Mouse (Mus musculus) urinary bladder, postnatal 0 days (tissue): Measurements from ENCODE around the gene Krcc1. TPM values are rescaled to one million over a fixed set of nuclear protein-coding genes. Genes with fewer than 3 reads are reported as not detected.

ENCODE experiments used
- microRNA-seq: library from miRNA; unstranded; fragments of <30 nt; microRNA quantifications from one replicate; pipeline ENCODE4, GENCODE M21; 2016
- polyA plus RNA-seq: library from polyadenylated mRNA; unstranded; fragments of >200 nt; fragmentation: Nextera tagmentation; extraction: Ambion mirVana; gene quantifications from 2 replicates; pipeline ENCODE4 v1.2.1, GENCODE M21; 2015

Gene Krcc1
- 60.7 and 71.5 TPM in 2 replicates for polyA plus RNA-seq

DNA sequence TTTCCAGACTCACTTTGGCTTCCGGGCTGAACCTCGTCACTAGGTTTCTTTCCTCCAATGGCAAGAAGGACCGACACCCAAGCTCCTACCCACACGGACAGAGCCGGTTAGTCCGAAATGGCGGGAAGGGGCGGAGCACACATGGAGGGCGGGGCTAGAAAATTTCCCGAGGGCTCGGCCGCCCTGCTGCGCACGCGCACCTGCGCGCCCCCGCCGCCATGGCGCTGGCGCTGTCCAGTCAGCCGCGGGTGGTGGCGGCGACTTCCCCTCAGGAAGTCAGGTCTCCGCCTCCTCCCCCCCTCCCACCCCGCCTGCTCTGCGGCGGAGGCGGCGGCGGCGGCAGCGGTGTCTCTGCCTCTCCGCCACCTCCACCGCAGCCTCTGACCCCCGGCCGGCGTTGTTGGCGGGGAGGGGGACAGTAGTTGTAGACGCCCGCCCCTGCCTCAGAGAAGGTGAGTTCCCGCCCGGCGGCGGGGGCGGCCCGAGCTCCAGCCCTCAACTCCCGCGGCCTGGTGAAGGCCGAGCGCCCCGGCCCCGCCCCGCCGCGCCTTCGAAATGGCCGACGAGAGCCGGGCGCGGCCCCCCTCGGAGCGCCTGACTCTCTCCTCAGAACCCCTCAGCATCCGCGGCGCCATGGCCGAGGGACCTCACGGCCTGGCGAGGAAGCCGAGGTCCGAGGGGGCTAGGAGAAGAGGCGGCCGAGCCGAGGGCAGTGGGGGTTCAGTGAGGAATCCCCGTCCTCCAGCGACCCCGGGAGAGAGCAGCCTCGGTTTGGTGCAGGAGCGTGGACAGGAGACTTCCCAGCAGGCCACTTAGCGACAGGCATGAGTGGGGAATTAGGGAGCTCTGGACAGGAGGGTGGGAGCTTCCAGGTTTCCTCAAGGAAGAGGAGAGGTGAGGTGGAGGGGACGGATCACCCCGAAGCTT, at the start of gene Krcc1:
TSS of gene Krcc1 (plus strand) at position 289 of the 927 bp plus-strand sequence.

DNA sequence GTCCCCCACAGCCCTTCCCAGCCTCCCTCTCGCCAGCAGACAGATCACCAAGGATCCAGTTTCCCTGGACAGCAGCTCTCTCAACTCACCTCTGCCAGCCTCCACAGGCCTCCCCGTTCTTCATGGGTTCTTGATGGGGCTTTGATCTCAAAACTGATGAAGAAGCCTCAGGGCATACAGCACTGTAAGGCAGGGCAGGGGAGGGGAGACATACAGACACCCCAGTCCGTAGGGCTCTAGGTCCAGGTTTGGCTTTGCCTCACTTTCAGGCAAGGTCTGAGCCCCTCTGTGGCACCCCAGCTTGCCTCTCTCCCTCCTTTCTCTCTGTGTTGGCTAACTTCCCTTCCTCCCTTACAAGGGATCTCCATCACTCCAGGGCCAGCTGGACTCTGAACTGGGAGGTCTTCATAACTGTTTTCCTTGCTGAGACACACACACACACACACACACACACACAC, 50.4 kb downstream of the Krcc1 start, which contains the start of gene Smyd1:
TSS of gene Smyd1 (minus strand) at position 408 of the 458 bp plus-strand sequence.

DNA sequence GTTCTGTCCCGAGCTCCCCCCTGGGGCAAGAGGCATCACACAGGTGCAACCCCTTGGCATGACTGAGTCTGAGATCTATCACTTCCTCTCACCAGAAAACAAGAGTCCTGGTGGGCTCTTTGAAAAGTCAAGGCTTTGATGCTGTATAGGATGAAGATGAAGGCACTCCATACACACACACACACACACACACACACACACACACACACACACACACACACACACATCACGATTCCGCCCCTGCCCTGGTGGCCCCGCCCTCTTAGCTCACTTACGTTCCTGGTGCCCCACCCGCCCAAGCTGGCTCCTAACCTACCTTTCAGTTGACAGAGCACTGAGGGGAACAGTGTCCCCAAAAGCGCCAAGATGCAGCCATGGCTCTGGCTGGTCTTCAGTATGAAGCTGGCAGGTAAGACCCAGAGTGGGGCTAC, 51.0 kb downstream of the Krcc1 start, which contains the start of gene Cd8b1:
TSS of gene Cd8b1 (plus strand) at position 298 of the 431 bp plus-strand sequence.

Small RNA genes within 50 kb of the gene (microRNA-seq; reads per million reads assigned to microRNA genes)
- gene Mir8112, result 17.3 reads per million, percentile 25 among the genes with 10 or more reads in this experiment

Other genes starting within 250 kb of the Krcc1 start
- gene Thnsl2, start 127.2 kb upstream of the Krcc1 start, polyA plus RNA-seq, result 7.3 and 8.3 TPM in 2 replicates
- 2.6 and 7.7 TPM in 2 replicates for gene Fabp1, start 71.8 kb upstream of the Krcc1 start, polyA plus RNA-seq
- gene Smyd1, start 50.6 kb downstream of the Krcc1 start, polyA plus RNA-seq, result 0.31 and 0.52 TPM in 2 replicates
- 0.08 TPM in 1 of 2 replicates, not detected in the other for gene Cd8b1, start 51.1 kb downstream of the Krcc1 start, polyA plus RNA-seq
- not detected in 2 replicates for gene Cd8a, start 101.8 kb downstream of the Krcc1 start, polyA plus RNA-seq
- 8.5 and 8.8 TPM in 2 replicates for gene Rmnd5a, start 169.0 kb downstream of the Krcc1 start, polyA plus RNA-seq
- 16.4 and 18.8 TPM in 2 replicates for gene Rnf103, start 222.2 kb downstream of the Krcc1 start, polyA plus RNA-seq